Mouse (Mus musculus) activated CD4-positive, CD25-positive, alpha-beta regulatory T cell, adult 4 months (primary cell): ENCODE measurements around the gene Tex48. TPM values are rescaled to one million over a fixed set of nuclear protein-coding genes. Genes with fewer than 3 reads are reported as not detected.
A peak's percentile ranks its signal among the peaks of the same experiment; 100 is the strongest.

Experiments
- ATAC-seq: one replicate; pipeline ENCODE4 v1.8.0; 2017
- polyA plus RNA-seq, 2 experiments: library from polyadenylated mRNA; unstranded; fragments of 100-300 nt; shearing (Covaris generic); gene quantifications; one replicate each; pipeline ENCODE4 v1.2.1; 2017

The Tex48 gene
- polyA plus RNA-seq = not detected

DNA sequence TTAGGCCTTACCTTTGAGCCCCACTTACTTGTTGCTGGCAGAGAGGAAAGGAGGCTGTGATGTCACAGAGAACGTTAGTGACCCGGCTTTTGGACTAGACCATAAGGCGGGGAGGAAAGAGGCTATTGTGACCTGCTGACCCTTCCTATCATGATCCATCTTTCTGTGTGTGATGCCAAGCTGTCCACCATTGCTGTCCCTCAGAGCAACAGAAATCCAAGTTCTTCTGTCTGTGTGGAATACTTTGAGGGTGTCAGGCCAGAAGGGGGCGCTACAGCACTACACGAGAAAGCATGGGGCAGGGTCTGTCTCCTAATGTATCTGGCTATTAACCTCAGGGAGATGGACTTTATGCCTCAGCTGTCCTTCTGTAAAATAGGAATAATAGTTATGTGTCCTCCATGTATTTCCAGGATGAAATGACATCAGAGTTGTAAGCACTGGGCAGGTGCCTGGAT, at the start of gene Tex48:
Tex48 (minus strand) TSS at position 51 of the 458 bp plus-strand sequence.
- ATAC-seq = no peak

DNA sequence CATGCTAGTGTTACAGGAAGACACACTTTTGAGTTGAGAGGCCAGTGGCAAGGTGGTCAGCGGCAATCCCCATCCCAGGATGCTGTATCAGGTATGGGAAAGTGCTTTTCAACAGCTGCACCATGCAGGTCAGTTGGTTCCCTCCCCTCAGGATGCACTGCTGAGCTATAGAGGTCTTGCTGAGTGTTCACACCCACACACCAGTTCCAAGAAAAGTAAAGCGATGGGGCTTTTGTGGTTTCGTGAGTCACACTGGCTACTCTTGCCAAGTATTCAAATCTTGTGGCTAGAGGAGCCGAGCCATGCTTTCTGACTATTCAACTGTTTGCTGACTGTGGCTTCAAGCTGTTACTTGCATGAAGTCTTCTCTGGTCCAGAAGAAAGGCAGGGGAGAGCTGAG, 46.0 kb upstream of the Tex48 start:
- ATAC-seq = peak; percentile 98

DNA sequence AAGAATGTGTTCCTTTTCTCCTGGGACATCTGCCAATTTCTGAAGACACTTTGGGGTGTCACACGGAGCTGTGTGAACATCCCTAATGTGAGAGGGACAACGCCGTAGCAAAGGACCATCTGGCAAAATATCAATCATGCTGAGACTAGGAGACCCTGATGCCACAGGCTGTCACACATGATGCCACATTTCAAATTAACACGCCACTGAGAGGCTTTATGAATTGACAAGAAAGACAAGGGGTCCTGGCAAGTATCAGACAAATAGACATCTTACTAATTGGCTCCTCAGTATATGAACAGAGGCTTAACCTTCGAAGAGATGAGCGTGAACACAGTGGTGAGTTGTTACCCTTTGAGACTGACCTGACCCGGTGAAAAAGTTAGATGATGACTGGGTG, 43.5 kb upstream of the Tex48 start:
- no peak for ATAC-seq

DNA sequence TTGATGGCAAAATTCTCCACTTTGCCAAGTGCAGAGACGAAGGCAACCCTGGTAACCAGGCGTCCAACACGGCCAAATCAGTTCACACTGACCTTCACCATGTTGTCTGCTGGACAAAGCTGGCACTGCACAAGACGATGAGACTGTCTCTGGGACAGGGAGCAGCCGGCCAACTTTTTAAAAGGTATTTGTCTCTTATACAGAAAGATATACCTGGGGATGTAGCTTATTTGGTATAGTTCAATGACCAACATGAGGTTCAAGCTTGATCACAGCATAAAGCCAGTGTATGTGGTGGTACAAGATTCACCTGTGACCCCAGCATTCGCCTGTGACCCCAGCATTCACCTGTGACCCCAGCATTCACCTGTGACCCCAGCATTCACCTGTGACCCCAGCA, 41.1 kb upstream of the Tex48 start, which contains the start of gene Gm11214:
Gm11214 (minus strand) TSS at position 101 of the 400 bp plus-strand sequence.
- no peak for ATAC-seq

DNA sequence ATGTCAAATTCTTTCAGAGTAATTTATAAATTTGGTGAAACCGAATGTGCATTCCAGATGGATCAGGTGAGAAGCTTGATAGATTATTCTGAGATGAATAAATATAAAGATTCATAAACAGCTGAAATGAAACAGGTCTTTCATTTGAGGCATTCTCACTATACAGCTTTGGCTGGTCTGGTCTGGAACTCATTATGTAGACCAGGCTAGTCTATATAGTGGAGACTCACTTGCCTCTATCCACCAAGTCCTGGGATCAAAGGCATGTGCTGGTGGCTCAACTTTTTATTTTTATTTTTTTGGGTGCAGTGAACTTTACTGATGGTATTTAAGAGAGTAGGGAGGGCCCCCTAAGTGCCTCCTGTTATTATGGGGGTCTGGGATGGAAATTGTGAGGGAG, 39.6 kb upstream of the Tex48 start:
- ATAC-seq = no peak

DNA sequence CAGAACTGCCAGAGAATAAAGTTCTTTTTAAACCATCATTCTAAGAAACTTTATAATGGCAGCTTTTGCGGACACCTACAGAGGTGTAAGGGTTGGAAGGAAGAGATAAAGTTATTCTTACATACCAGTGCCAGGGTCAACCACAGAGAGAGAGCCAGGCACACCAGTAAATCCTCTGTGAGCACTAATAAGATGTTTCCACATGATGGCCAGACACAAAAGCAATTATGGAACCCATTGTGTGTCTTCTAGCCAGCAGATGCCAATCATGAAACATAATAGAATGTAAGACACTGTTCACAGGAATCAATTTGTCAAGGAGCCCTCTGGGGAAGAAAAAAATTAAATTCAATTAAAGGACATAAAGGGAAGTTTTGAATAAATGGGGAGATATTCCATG, 39.2 kb upstream of the Tex48 start:
- no peak for ATAC-seq

DNA sequence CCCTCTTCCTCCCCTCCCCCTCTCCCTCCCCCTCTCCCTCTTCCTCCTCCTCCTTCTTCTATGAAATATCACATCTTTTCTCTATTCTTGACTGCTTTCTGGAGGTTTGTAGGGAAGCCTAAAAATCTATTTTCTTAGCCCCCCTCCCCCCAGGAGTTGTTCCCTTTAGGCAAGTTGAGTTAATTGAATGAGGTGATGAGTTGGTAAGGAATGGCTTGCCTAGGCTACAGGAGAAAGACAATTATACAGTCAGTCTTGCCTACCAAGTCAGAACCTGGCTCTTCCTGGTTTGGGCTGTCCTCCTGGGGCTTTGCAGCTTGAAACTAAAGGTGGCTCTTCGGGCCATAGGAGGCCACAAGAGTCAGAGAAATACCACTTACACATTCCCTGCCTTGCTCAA, 37.5 kb upstream of the Tex48 start:
- peak; percentile 43 for ATAC-seq

DNA sequence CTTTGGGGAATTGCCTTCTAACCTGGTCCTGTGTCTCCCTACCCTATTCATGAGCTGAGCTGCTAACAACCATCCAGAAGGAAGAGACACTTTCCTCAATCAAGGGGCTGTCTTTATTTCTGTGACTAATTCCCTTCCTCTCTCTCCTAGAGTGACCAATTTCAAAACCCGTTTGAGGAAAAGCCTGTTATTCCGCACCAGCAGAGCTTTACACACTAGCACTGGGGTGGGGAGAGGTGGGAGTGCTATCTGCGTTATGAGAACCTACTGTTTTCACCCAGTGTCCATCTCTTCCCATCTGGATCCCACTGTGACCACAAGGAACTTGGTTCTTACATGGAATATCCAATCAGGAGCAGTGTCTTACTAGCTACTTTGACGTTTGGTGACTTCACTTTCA, 36.9 kb upstream of the Tex48 start:
- ATAC-seq = no peak

DNA sequence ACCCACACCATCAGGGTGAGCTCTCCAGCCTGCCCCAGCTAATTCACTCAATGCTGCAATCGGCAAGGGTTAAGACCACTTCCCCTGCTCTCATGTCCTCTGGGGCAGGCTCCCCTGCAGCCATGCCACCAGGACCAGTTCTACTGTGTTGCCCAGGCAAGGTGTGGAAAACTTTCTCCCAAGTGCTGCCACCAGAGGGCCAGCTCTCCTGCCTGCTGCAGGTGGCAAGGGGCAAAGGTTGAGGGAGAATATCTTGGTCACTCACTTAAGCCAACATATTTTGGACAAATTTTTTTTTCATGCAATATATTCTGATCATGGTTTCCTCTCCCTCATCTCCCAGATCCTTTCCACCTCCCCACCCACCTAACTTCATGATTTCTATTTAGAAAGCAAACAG, 32.2 kb upstream of the Tex48 start:
- ATAC-seq = no peak

DNA sequence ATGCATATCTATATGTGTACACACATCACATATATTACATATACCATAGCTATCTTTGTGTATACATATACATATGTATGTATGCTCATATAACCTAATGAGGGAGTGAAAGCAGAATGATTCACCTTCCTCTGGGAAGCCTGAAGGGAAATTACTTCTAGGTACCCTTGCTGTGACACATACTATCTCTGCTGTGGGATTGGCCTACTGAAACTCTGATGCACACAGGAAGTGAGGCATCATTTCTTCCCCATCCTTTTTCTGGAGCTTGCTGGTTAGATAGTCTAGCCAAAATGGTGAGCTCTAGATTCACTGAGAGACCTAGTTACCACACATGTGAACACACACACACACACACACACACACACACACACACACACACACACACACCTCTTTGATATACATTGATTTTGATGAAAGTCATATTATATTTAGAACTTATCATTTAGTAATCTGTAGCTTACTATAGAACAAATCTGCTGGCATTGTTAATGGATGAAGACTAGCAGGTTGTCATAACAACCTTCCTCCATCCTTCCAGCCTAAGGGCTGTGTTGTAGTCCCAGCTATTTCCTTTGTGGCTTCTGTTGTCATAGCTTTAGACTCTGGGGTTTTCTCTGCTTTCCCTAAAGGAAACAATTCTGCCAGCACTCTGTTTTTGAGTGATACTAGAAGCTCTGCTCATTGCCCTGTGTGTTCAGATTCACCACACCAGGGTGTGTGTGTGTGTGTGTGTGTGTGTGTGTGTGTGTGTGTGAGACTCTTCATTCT, 21.9 kb upstream of the Tex48 start:
- peak; percentile 46 for ATAC-seq

DNA sequence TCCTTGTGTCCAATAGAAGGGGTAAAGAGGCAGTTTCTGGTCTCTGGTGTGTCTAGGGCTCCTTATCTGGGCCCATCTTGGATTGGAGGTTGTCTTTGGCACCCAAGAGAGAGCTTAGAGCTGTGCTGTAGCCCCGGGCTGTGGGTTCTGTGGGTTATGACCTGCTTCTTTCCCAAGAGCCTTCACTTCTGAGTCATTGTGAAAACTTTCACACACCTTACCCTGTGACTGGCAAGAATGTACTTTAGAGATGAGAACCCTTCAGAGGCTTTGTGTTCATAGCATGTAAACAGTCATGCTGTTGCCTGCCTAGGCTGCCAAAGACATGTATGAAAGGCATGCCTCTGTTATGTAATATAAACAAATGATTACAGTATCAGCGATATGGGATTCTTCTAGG, 17.6 kb upstream of the Tex48 start:
- ATAC-seq = peak; percentile 32

DNA sequence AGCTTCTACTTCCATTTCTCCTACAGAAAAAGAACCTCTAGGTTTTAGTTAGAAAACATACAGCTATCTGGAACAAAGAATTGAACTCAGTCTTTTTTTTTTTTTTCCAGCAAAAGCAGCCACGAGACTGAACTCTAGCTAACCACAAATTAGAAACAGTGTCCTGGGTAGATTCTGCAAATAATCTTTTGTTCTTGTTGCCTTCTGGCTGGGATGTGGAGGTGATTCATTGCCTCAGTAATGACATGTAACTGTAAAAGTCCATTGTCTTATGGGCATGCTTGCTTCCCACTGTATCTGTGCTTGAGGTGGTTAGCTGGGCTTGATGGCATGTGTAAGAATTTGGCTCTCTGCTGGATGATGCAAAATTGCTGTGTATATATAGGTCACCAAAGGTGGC, 16.4 kb upstream of the Tex48 start:
- no peak for ATAC-seq

DNA sequence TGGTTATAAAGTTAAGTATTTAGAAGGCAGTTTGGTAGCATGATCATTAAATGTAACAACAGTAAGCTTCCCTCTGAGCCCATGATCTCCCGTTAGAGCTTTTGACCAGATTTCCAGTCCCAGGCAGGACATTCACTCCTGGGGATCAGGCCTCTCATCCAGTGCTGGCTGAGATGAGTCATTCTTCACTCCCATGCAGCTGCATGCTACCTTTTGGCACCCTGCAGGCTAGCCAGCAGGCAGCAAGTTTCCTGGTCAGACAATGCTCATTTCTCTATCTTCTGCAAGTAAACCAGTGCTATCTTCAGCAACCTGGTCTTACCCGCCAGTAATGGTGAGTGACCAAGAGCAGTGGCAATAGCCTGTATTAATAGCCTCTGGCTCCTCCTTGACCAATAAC, 11.0 kb upstream of the Tex48 start:
- no peak for ATAC-seq

DNA sequence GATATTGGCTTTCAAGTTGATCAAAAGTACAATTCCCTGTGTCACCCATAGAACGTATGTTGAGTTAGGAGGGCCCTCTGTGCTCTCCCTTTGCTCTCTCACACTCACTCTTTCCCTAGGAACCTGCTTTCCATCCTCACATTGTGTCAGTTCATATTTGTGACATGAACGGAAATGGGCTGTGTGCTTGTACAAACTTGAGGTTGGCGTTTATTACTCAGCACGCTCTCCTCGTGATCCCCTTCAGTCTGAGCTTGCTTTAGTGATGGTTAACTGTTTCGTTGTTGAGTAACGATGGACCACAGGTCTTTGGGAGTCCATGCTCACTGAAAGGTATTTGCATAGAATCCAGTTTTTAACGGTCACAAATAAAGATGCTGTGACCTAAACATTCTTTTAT, 4.9 kb upstream of the Tex48 start:
- ATAC-seq = peak; percentile 63

DNA sequence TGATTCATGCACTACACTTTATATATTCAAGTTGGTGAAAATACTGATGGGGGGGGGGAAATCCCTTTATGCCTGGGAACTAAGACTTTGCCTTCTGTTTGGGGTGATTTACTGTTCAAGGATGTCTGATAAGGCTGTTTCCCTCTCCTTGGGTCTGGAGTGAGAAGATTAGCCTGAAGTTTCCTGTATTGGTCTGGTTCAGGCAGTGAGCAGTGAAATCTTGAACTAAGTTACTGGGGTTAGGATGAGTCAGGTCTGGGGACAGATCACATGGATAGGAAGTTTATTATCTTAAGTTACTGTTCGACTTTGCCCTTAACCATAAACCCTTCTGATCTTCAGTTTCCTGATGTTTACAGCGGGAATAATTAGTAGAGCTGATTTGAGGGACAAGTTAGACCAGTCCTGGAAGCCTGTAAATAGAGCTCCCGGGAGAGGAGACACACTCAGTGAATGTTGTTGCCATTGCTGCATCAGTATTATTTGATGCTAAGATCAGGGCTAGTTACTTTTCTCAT, 3.4 kb upstream of the Tex48 start:
- no peak for ATAC-seq

DNA sequence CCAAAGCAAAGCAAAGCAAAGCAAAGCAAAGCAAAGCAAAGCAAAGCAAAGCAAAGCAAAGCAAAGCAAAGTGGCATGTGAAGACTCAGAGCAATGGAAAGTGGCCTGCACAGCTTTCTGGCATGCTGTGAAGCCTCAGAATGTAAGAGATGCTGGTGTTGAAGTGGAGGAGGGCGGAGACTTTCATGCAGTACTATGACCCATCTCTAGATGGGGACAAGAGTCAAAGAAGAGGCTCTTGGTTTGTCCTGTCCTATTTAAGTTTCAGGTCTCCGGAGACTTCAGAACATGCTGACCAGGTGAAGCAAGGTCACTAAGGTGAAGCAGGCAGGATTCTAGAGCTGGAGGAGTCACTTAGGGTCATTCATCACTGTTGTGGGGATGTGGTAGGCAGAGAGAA, 367 bp downstream of the Tex48 start:
- ATAC-seq = no peak

DNA sequence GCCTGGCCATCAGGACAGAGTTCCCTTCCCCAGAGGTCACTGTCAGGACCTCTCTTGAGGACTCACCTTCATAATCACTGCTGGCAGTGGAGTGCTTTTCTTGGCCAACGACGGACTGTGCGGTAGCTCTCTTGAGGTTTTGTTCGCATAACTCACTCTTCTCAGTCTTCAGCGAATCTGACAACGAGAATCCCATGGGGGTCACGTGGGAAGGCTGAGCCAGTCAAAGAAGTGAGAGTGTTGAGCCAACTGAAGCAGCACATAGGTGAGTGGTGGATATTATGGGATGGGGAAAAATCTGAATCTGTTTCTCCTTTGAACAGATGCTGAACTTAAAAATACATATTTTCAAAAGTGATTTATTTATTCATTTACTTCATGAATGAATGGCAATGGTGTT, 13.8 kb downstream of the Tex48 start:
- ATAC-seq = no peak

DNA sequence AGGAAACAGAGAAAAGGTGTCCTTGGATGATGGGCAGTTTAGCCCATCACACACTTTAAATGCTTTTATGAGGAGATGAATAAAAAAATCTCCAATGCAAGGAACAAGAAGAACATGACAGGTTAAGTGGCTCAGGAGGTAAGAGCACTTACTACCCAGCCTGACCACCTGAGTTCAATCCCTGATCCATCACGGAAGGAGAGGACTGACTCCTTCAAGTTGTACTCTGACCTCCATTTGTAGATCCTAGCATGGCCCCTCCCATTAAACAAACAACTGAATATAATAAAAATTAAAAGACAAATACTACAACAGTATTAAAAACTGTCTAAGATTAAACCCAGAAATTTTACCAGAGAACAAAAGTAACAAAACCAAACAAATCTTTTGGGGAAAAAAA, 16.3 kb downstream of the Tex48 start:
- ATAC-seq = no peak

DNA sequence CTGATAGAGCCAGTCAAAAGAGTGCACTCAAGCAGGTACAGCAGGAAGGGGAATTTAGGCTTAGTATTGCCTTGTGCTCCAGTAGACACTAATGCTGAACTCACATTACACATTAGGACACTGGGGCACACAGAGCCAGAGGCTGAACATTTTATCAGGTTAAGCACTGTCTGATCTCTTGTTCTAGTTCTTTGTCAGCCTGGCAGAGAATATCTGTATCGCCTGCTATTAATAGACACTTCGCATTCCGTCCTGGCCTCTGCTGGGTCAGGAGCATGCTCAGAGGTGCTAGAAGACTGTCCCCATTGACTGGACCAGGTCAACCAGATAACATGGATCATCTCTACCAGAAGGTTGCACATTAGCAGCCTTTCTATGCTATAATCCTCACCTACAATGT, 16.7 kb downstream of the Tex48 start:
- ATAC-seq = no peak

DNA sequence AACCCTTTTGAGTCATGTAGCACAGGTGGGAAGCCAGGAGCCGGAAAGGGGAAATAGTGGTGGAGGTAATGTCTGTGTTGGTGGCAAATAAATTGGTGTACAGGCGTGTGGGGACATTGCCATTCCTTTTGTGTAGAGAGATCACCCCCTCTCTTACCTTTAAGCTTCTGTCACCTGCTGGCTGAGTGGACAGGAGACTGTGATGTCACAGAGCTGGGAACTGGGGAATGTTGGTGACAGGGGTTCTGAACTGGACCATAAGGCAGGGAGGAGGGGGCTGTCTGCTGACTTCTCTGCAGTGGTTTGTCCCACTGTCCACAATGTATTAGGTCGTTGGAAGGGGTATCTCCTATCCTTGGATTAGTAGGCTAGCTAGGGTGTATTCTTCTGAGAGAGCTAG, 17.3 kb downstream of the Tex48 start, which contains the start of gene Gm11213:
Gm11213 (minus strand) TSS at position 317 of the 400 bp plus-strand sequence.
- no peak for ATAC-seq

DNA sequence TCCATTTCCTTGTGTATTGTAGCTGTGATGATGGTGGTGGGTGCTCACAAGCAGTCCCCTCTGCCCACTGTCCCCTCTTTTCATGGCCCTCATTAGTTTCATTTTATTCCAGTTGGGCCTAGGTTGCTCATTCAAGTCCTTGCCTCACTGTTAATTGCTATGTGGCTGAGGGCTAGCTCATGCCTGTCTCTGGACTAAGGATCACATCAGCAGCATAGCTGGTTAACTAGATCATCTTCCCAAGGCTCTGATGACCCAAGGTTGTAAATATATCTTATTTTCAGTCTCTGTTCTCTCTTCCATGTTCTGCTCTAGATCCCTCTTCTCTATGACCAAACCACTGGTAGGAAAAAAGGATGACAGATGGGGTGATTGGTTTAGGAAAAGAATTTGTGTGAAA, 21.0 kb downstream of the Tex48 start:
- ATAC-seq = no peak

DNA sequence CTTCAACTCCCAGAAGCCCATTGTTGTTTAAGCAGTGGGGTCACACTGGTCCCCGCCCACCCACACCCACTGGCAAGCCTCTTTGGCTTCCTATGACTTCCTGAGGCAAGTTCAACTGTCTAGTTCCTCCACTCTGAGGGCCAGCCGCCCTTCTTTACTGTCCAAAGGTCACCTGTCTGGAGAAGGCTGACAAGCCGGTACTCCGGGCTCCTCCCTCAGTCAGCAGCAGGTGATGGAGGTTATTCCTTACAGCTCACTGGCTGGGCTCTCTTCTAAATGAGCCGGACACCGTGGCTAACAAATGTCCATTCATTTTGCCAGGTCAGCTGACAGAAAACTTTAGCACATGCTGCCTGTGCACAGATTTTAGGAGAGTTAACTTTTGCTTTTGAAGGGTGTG, 21.4 kb downstream of the Tex48 start:
- no peak for ATAC-seq

DNA sequence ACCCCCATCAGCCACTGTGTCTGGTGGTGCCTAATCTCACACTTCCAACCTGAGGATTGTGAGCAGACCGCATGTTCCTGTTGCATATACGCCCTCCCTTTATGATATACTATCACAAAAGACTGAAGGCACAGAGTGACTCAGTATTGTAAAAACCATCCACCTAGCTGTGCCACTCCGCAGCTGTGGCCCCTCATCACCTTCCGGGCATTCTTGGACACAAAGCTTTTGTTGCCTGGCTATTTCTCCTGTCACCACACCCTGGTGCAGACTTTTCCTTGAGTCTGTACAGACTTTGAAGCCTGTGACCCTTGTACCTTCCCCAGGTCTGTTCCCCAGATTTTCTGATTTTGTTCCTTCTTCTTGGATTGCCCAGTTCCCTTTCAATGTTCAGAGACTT, 26.2 kb downstream of the Tex48 start:
- no peak for ATAC-seq

DNA sequence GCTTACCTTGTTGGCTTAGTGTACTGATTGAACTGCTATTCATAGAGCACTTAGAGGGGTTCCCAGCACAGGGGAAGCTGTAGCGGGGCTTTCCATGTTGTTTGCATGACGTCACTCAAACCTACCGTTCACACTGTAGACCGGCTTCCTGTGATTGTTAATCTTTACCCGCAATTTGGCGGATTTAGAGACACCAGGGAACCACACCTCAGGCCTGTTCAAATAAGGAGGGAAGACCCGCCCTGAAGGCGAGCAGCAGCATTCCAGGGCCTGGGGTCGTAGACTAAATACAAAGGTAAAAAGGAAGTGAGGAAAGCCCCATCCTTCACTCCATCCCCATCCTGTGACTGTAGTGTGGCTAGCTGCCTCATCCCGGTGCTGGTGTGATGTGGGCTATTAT, 27.0 kb downstream of the Tex48 start:
- ATAC-seq = peak; percentile 86
